Mouse (Mus musculus): ENCODE measurements around the gene Npc1l1.

DNA sequence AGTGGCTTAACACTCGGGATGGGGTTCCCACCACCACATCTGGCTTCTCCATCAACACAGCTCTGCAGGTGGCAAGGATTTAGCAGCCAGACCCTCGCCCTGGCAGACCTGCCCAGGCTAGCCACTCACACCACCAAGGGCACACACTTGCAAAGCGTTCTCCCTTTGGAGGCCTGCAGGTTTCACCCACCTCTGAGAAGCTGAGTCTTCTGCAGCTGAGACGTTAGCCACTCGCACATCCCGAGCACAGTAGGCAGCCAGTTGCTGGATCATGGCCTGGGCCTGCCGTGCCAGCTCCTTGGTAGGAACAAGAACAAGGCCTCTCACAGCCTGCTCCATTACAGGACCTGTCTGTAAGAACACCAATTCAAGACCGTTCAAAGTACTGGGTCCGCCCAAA, 36.7 kb upstream of the Npc1l1 start:
- TF ChIP-seq GATA1 (IDR thresholded peaks at IDR 0.05; ENCODE audit: low read length) (no peak), TAL1 (IDR thresholded peaks at IDR 0.05; ENCODE audit: low read length) (no peak)

All from erythroblast, embryonic 14.5 days (primary cell).